Mouse (Mus musculus) forebrain, embryonic 14.5 days (tissue): Measurements from ENCODE around the gene Gbp2b. TPM values are rescaled to one million over a fixed set of nuclear protein-coding genes. Genes with fewer than 3 reads are reported as not detected.
"Not testable (repeated sequence)": the region's sequence is repeated elsewhere in the genome, so short reads cannot be mapped to it uniquely, and the experiment has no call there.

Experiments used
- ATAC-seq: fragments of 200-750 bp; cut with Nextera tagmentation; 2 replicates; pipeline ENCODE4 v1.8.0; 2017; ENCODE audit warnings: mild to moderate bottlenecking, moderate library complexity
- DNase-seq: peaks from one replicate; pipeline ENCODE4 v3.0.0-alpha.2; 2015; ENCODE audit warnings: low spot score
- H3K27ac ChIP-seq: fragments of 300-500 bp; sonication (generic); 2 replicates; pipeline ENCODE4 v1.5.1; 2014; ENCODE audit warnings: low read depth, mild to moderate bottlenecking, control low read depth, low read length, moderate library complexity
- H3K27me3 ChIP-seq: fragments of 300-500 bp; sonication (generic); replicated peaks from 2 replicates; pipeline ENCODE4 v1.6.1; 2014; ENCODE audit warnings: low read length, control low read depth, mixed read lengths; ENCODE audit not compliant: control insufficient read depth, insufficient read depth
- H3K36me3 ChIP-seq: fragments of 300-500 bp; sonication (generic); 2 replicates; pipeline ENCODE4 v1.6.1; 2014; ENCODE audit warnings: low read length, control low read depth; ENCODE audit not compliant: control insufficient read depth, insufficient read depth
- H3K4me1 ChIP-seq: fragments of 300-500 bp; sonication (generic); 2 replicates; pipeline ENCODE4 v1.6.1; 2014; ENCODE audit warnings: antibody characterized with exemption, low read length, control low read depth; ENCODE audit not compliant: control insufficient read depth, insufficient read depth
- H3K4me2 ChIP-seq: fragments of 300-500 bp; sonication (generic); 2 replicates; pipeline ENCODE4 v1.6.1; 2014; ENCODE audit warnings: mild to moderate bottlenecking, control low read depth, low read length
- H3K4me3 ChIP-seq: fragments of 300-500 bp; sonication (generic); 2 replicates; pipeline ENCODE4 v1.5.1; 2014; ENCODE audit warnings: low read depth, low read length, control low read depth
- H3K9ac ChIP-seq: fragments of 300-500 bp; sonication (generic); 2 replicates; pipeline ENCODE4 v1.6.1; 2014; ENCODE audit warnings: mild to moderate bottlenecking, low read length, control low read depth, moderate library complexity
- H3K9me3 ChIP-seq: fragments of 300-500 bp; sonication (generic); replicated peaks from 2 replicates; pipeline ENCODE4 v1.6.1; 2016; ENCODE audit warnings: low read length, control low read depth, mixed read lengths; ENCODE audit not compliant: control insufficient read depth
- WGBS: fragments of 180-500 bp; shearing (Covaris S2); extraction: QIAGEN DNeasy Blood & Tissue Kit; methylation state at CpG from one replicate; pipeline ENCODE4 v1.1.7; 2014; 5-methylcytosine and 5-hydroxymethylcytosine counted together
- polyA plus RNA-seq: library from polyadenylated mRNA; unstranded; fragments of >200 nt; fragmentation: Nextera tagmentation; extraction: Ambion mirVana; gene quantifications from 2 replicates; pipeline ENCODE4 v1.2.1, GENCODE M21; 2014

Gene Gbp2b
- polyA plus RNA-seq, 1 experiment from 2014 or later = not detected

DNA sequence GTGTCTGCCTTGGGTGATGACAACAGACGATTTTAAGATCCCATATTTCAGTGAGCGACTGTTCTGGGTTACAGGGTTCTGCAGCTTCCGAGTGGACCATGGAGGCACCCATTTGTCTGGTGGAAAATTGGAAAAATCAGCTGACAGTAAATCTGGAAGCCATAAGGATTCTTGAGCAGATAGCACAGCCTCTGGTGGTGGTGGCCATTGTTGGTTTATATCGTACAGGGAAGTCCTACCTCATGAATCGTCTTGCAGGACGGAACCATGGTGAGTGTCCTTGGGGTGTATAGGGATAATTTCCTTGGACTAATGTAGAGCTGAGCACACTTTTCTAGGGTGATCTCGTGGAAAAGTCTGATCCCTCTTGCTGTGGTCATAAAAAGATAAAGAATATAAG, 33.0 kb upstream of the Gbp2b start:
- no peak overlapping the region for H3K9ac ChIP-seq
- H3K27me3 ChIP-seq = no peaks in the 10 kb centered on the region
- no peak for ATAC-seq
- no peaks in the 10 kb centered on the region for H3K36me3 ChIP-seq
- WGBS = 85% methylated on average over 7 of the region's 7 CpGs
- H3K27ac ChIP-seq = no peak overlapping the region
- no peak overlapping the region for H3K4me3 ChIP-seq
- no peak overlapping the region for H3K4me2 ChIP-seq
- H3K4me1 ChIP-seq = no peaks in the 10 kb centered on the region; the same call in 1 of the 2 replicates
- no peak for DNase-seq
- H3K9me3 ChIP-seq = no peaks in the 10 kb centered on the region

DNA sequence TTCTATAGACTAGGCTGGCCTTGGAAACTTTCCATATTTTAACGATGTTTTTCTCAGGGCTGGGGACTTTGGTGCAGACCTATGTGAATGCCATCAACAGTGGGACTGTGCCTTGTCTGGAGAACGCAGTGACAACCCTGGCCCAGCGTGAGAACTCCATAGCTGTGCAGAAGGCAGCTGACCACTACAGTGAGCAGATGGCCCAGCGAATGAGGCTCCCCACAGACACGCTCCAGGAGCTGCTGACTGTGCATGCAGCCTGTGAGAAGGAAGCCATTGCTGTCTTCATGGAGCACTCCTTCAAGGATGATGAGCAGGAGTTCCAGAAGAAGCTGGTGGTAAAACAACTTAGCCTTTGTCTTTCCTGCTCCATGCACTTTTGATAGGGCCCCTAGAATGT, 27.2 kb upstream of the Gbp2b start:
- not testable (repeated sequence) for H3K4me1 ChIP-seq, H3K9me3 ChIP-seq, H3K4me2 ChIP-seq, H3K4me3 ChIP-seq, DNase-seq, H3K9ac ChIP-seq, H3K36me3 ChIP-seq, H3K27me3 ChIP-seq, H3K27ac ChIP-seq, ATAC-seq
- WGBS = 55% methylated on average over 5 of the region's 5 CpGs

DNA sequence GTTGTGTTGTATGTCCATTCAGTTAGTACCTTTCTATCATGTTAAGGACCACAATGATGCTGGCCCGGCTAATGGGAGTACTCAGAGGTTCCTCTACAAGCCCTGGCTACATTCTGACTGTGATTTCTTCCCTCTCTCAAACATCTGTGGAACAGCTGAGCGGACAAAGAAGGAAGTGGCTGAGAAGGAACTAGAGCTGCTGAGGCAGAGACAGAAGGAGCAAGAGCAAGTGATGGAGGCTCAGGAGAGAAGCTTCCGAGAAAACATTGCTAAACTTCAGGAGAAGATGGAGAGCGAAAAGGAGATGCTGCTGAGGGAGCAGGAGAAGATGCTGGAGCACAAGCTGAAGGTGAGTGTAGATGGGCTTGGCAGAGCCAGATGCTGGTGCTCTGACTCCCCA, 23.9 kb upstream of the Gbp2b start:
- Histone ChIP-seq H3K4me1 (no peaks in the 10 kb centered on the region), H3K9ac (no peak overlapping the region), H3K36me3 (no peaks in the 10 kb centered on the region), H3K27ac (no peak overlapping the region), H3K9me3 (no peaks in the 10 kb centered on the region), H3K4me2 (no peak overlapping the region), H3K27me3 (no peaks in the 10 kb centered on the region), H3K4me3 (no peak overlapping the region)
- DNase-seq (no peak), ATAC-seq (no peak)
- WGBS = 94% methylated on average over 4 of the region's 4 CpGs

DNA sequence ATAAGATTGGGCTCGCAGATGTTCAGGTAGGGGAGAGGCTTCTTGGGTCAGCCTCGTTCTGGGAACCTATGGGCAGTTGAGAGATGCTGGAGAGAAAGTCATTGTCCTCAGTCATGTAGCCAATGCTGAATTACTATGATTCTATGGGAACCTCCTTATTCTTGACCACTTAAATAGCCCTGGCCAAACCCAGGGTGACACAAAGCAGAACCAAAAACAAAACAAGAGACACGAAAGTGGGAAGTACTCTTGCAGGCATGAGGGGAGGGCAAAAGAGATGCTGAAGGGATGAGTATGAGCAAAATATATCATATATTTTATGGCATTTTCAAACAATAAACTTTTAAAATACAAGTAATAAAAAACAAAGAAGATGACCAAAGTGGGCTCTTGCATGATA, 17.5 kb upstream of the Gbp2b start:
- 76% methylated on average over 3 of the region's 3 CpGs for WGBS

DNA sequence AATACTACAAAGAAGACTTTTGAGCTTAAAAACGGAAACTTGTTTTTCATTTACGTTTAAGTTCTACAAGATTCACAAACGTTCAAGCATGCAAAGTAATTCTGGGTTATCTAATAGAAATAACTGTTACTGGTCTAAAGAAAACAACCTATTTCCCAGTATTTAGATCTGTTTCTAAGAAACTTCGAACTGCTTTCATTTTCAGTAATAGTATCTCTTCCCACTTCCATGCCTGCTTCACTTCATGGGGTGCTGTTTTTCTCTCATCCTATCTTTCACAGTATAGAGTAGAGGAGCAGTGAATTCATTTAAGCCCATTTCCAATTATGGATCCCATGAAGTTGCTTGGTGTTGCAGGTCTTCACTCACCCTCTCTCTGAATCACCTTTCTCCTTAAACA, 16.3 kb upstream of the Gbp2b start:
- Histone ChIP-seq H3K4me2 (no peak overlapping the region), H3K27me3 (no peaks in the 10 kb centered on the region), H3K27ac (no peak overlapping the region), H3K4me3 (no peak overlapping the region), H3K9me3 (no peaks in the 10 kb centered on the region), H3K36me3 (no peaks in the 10 kb centered on the region), H3K4me1 (no peaks in the 10 kb centered on the region), H3K9ac (no peak overlapping the region)
- no peak for ATAC-seq
- WGBS = 89% methylated on average over 4 of the region's 4 CpGs
- no peak for DNase-seq

More for the DNA sequence above, 17.5 kb upstream of the Gbp2b start:
- no peaks in the 10 kb centered on the region for H3K27me3 ChIP-seq
- H3K4me1 ChIP-seq = no peaks in the 10 kb centered on the region
- DNase-seq (no peak), ATAC-seq (no peak)
- no peaks in the 10 kb centered on the region for H3K36me3 ChIP-seq
- H3K4me3 ChIP-seq = no peak overlapping the region
- no peak overlapping the region for H3K9ac ChIP-seq
- H3K9me3 ChIP-seq = no peaks in the 10 kb centered on the region
- H3K27ac ChIP-seq = no peak overlapping the region
- no peak overlapping the region for H3K4me2 ChIP-seq

DNA sequence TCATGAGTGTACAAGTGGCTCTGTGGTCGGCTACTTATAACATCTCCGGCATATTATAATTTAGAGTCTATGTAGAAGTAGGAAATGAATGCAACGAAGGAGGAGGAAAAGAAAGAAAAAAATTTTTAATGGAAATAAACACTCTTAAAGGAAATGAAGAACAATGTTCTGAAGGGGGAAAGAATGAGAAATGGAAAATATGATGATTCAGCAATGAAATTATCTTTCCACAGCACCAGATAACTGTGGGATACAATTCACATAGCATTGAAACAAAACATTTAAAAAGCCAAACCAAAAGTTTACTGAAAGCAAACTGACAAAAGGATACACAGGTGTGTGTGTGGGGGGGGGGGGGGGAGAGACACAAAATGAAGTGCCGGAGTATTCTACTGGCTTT, 11.6 kb upstream of the Gbp2b start:
- Histone ChIP-seq H3K36me3 (no peaks in the 10 kb centered on the region), H3K9ac (no peak overlapping the region), H3K27me3 (no peaks in the 10 kb centered on the region), H3K4me3 (no peak overlapping the region), H3K27ac (no peak overlapping the region), H3K4me1 (no peaks in the 10 kb centered on the region), H3K4me2 (no peak overlapping the region), H3K9me3 (no peaks in the 10 kb centered on the region)
- WGBS = 90% methylated on average over 4 of the region's 4 CpGs
- DNase-seq = no peak
- no peak for ATAC-seq

DNA sequence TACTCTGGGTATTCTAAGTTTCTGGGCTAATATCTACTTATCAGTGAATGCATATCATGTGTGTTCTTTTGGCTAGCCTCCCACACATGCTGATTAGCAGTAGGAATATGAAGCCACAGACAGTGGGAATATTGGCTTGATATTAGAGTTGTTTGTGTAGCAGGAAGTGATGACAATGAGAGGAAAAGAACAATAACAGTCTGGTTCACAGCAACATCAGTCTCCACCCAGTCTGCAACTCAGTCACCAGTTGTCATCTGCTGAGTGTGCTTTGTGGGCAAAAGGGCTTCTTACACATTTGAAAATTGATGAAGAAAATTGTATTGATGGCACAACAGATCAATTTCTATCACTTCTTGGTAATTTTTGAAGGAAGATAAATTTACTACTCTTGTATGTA, 7.3 kb upstream of the Gbp2b start:
- ATAC-seq (no peak), DNase-seq (no peak)
- Histone ChIP-seq H3K36me3 (no peaks in the 10 kb centered on the region), H3K27ac (no peak overlapping the region), H3K4me3 (no peak overlapping the region), H3K4me2 (no peak overlapping the region), H3K9ac (no peak overlapping the region), H3K27me3 (no peaks in the 10 kb centered on the region), H3K9me3 (no peaks in the 10 kb centered on the region), H3K4me1 (no peaks in the 10 kb centered on the region)

DNA sequence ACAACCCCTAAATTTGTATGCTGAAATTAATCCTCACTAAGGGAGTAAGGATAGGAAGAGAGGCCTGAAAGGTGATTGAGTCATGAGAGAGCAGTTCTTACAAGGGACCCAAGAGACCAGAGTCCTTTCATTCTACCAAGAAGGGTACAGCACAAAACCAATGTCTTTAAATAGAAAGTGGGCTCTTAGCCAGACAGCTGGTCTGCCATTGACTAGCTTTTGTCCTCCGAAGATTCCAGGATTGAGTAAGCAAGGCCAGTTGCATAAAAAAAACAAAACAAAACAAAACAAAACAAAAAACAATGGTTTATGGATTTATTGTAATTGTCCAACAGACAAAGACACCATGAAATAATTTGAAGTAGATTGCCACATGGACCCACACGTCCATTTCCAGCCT, 5.8 kb upstream of the Gbp2b start:
- H3K27me3 ChIP-seq = no peaks in the 10 kb centered on the region
- ATAC-seq (no peak), DNase-seq (peak; percentile 0)
- WGBS = 76% methylated on average over 2 of the region's 2 CpGs
- H3K9ac ChIP-seq = no peak overlapping the region
- H3K4me3 ChIP-seq = no peak overlapping the region
- no peak overlapping the region for H3K4me2 ChIP-seq
- no peaks in the 10 kb centered on the region for H3K36me3 ChIP-seq
- H3K27ac ChIP-seq = no peak overlapping the region
- H3K4me1 ChIP-seq = no peaks in the 10 kb centered on the region
- no peaks in the 10 kb centered on the region for H3K9me3 ChIP-seq

DNA sequence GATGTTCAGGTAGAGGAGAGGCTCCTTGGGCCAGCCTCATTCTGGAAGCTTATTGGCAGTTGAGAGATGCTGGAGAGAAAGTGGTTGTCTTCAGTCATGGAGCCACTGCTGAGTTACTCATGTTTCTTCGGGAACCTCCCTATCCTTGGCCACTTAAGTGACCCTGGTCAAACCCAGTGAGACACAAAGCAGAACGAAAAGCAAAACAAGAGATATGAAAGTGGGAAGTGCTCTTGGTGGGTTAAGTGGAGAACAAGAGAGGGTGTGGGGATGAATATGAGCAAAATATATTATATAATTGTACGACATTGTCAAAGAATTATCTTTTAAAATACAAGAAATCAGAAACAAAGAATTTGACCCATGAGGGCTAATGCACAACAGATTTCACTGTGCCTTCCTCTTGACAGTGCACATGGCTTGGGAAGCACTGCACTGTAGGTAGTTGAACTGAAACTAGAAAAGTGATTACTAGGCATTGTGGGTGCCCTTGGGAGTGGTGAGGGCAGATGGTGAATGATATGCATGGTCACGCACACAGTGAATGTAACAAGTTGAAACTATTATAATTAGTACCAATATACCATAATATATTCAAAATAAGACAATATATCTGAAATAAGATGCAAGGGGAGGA, 4.1 kb upstream of the Gbp2b start:
- H3K27ac ChIP-seq = no peak overlapping the region
- H3K4me2 ChIP-seq = no peak overlapping the region
- no peak overlapping the region for H3K4me3 ChIP-seq
- H3K4me1 ChIP-seq = no peaks in the 10 kb centered on the region
- H3K9ac ChIP-seq = no peak overlapping the region
- no peaks in the 10 kb centered on the region for H3K9me3 ChIP-seq
- DNase-seq = no peak
- no peaks in the 10 kb centered on the region for H3K36me3 ChIP-seq
- ATAC-seq = no peak
- H3K27me3 ChIP-seq = no peaks in the 10 kb centered on the region
- WGBS = 91% methylated on average over 4 of the region's 4 CpGs
